Mouse (Mus musculus) gastrocnemius, postnatal 25 days (tissue): Measurements from ENCODE around the gene Mael. TPM values are rescaled to one million over a fixed set of nuclear protein-coding genes. Genes with fewer than 3 reads are reported as not detected.

Experiments used
- DNase-seq: peaks from one replicate; pipeline ENCODE4 v3.0.0; 2022
- total RNA-seq, 2 experiments: library from RNA; stranded (reverse); gene quantifications; 1 replicate in 1 of 2; 2 replicates in 1 of 2; pipeline ENCODE4 v1.2.3; 2021

The Mael gene
- total RNA-seq, 2 experiments from 2014 or later, result not detected

GRCm38 (mm10) chr1:166205159-166205558, 33.4 kb downstream of the Mael start:
- no peak for DNase-seq

GRCm38 (mm10) chr1:166204171-166204570, 34.4 kb downstream of the Mael start:
- no peak for DNase-seq

GRCm38 (mm10) chr1:166189821-166190220, 48.7 kb downstream of the Mael start:
- DNase-seq, result no peak

- DNase-seq, result no peak
These were observed 53.2 kb downstream of the Mael start for GRCm38 (mm10) chr1:166185357-166185756.

- DNase-seq, result no peak
These were observed 53.9 kb downstream of the Mael start for GRCm38 (mm10) chr1:166184391-166185229.

DNA sequence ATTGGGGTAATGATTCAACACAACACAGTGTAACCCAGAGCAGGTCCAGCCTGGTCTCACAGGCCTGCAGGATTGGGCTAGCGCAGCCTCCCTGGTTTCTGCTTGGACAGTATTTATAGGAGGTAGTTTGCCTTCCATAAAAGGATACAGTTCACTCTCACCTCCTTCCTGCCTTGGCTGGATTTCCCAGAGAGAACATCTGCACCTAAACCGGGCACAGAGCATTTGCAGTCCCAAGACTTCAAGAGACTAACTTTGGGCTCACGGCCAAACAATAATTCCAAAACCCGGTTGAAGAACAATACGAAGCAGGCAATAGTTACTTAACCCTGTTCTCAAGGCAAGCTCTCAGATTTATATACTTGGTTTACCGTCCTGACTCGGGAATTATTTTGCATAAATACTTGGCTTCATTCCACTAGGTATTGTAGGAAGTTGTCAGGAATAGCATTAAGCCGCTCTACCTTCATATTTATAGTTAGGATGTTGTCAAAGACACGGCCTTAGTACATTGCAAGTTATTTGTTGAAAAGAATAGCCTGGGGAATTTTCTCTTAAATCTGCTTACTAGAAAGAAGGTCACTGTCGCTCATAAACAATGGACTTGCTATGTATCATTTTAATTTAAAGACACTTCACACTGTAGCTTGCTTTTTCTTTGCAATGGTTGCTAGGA, 55.5 kb downstream of the Mael start:
- no peak for DNase-seq

- DNase-seq, result no peak
These were observed 57.0 kb downstream of the Mael start for GRCm38 (mm10) chr1:166181510-166181909.

- no peak for DNase-seq
These were observed 64.9 kb downstream of the Mael start for GRCm38 (mm10) chr1:166173621-166174020.

DNA sequence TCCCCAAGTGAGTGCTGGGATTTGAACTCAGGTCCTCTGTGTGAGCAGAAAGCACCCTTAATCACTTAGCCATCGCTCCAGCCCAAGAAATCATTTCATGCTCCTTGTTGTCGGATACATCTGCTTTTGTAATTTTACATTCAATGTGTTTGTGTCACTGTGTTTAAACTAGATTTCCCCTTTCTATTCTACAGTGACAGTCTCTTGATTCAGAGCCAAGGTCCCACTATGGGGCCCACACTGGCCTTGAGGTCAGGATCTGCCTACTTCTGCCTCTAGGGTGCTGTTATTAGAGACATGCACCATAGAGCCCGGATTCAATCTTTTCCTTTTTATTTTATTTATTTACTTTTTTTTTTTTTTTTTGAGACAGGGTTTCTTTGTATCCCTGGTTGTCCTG, 65.6 kb downstream of the Mael start:
- DNase-seq, result no peak

GRCm38 (mm10) chr1:166170852-166171251, 67.7 kb downstream of the Mael start:
- DNase-seq, result no peak

DNA sequence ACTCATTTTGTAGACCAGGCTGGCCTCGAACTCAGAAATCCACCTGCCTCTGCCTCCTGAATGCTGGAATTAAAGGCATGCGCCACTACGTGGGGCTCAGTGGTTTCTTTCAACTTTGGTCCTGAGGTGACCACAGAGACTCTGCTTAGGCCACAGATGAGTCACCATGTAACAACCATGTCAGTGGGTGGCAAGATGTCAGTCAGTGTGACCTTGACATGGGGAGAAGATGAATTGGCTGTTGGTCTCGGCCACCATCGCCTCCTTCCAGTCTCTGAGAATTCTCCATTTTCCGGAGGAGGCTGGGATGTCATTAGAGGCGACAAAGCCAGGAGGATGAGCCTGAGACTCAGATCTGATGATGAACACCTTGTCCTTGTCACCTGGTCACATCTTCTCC, 68.8 kb downstream of the Mael start:
- no peak for DNase-seq

DNA sequence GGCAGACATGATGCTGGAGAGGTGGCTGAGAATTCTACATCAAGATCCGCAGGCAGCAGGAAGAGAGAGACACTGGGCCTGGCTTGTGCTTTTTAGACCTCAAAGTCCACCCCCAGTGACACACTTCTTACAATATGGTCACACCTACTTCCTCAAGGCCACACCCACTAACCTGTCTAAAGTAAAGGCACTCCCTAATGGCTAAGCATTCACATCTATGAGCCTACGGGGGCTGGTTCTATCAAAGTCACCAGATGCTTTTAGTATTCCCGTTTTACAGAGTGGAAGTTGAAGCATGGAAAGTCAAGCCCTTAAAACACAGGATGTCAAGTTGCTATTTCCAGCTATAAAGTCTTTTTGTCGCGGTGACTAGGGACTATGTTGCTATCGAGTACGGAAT, 70.5 kb downstream of the Mael start:
- no peak for DNase-seq

DNA sequence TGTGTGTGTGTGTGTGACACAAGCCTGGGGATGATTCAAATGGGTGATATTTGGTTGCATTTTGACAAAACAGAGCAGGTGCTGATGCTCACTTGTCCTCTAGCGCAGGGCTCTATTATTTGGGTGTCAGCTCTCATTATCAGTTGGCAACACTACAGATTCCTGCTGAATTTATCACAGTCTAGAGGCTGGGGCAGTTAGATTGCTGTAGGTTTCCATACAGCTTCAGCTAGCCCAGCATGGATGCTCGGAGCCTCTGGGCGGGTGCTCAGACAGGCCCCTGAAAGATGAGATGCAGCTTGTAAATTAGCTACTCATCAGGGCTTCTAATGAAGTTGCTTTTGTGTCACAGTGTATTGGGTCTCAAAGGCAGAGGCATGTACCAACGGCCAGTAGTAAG, 71.1 kb downstream of the Mael start:
- no peak for DNase-seq

GRCm38 (mm10) chr1:166165159-166165558, 73.4 kb downstream of the Mael start:
- no peak for DNase-seq

- DNase-seq, result peak; percentile 3
These were observed 74.0 kb downstream of the Mael start for GRCm38 (mm10) chr1:166164580-166164979.

GRCm38 (mm10) chr1:166160569-166161445, 77.7 kb downstream of the Mael start:
- DNase-seq, result no peak

DNA sequence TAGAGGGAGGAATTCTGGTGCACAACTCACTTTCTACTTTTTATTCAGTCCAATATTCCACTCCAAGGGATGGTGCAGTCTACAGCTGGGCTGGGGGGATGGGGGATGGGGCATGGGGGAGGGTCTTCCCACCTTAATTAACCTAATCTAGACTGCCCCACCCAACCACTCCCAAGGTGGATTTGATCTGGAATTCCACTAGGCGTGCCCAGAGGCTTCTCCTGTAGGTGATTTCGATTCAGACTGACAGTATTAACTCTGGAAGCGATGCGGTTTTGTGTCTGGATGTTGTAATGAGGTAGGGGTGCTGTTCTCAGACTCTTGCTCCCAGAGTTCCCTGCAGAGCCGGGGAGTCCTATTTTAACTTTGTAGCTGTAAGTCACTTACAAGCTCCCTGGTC, 78.4 kb downstream of the Mael start:
- no peak for DNase-seq

DNA sequence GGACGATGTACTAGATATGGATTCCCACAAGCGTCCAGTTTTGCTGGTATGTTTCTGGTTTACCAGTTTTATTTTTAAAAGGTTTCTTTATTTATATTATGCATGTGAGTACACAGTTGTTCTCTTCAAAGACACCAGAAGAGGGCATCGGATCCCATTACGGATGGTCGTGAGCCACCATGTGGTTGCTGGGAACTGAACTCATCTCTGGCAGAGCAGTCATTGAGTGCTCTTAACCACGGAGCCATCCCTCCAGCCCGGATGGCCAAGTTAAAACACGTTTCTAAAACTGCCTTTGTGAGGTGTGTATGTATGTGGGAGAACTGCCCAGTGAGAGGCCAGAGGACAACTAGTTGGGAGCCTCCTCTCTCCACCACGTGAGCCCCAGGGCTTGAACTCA, 79.9 kb downstream of the Mael start:
- DNase-seq, result no peak

- DNase-seq, result no peak
These were observed 80.8 kb downstream of the Mael start for GRCm38 (mm10) chr1:166157712-166158111.

DNA sequence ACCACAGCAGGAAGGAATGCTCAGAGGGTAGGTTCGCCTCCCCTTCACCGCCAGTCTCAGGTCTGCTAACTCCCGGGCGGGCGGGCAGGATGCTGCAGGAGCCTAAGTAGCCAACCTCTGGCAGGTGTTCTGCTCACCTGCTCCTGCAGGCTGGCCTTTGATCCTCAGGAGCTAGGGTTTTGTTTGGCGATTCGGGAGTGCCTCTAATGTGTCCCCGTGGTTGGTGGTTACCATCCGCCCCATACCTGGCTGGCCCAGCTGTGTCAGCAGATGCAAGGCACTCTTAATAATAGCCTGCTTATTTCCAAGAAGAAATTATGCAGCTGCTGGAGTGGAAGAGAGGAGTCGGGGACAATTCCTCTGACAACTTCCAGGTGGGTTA, 83.4 kb downstream of the Mael start:
- DNase-seq, result no peak

- peak; percentile 45 for DNase-seq
These were observed 84.1 kb downstream of the Mael start for GRCm38 (mm10) chr1:166154162-166155112.
